Mouse (Mus musculus) CH12.LX (cell line): Measurements from ENCODE around the gene Grpel1. TPM values are rescaled to one million over a fixed set of nuclear protein-coding genes. Genes with fewer than 3 reads are reported as not detected.

ENCODE experiments used
- DNase-seq: peaks from one replicate; pipeline ENCODE4 v3.0.0-alpha.2; 2013; ENCODE audit errors: extremely low read depth
- H3K27ac ChIP-seq: 2 replicates; pipeline ENCODE4 v1.5.1; 2012; ENCODE audit warnings: low read depth, mild to moderate bottlenecking, control low read depth, moderate library complexity; ENCODE audit not compliant: insufficient read depth
- H3K27me3 ChIP-seq: replicated peaks from 2 replicates; pipeline ENCODE3; 2012; ENCODE audit warnings: inconsistent platforms
- H3K36me3 ChIP-seq, 2 experiments: replicated peaks in 1 of 2; 2 replicates each; pipeline versions ENCODE3 to v1.6.1; 2012; ENCODE audit warnings: inconsistent platforms in 1 of 2, low read length in 1 of 2, mild to moderate bottlenecking in 1 of 2, mixed read lengths in 1 of 2, moderate library complexity in 1 of 2; ENCODE audit not compliant: control insufficient read depth in 1 of 2, insufficient read depth in 1 of 2
- H3K4me1 ChIP-seq, 2 experiments: 2 replicates each; pipeline ENCODE4 v1.6.1; 2012; ENCODE audit warnings: inconsistent platforms in 1 of 2, moderate library complexity in 1 of 2; ENCODE audit not compliant: insufficient read depth in 2 of 2, control insufficient read depth in 1 of 2
- H3K4me2 ChIP-seq: 2 replicates; pipeline ENCODE4 v1.6.1; 2012; ENCODE audit warnings: low read depth, mild to moderate bottlenecking, control low read depth; ENCODE audit not compliant: poor library complexity, insufficient read depth, severe bottlenecking
- H3K4me3 ChIP-seq, 3 experiments: fragments of 150-350 bp in 1 of 3; sonication (generic) in 1 of 3; replicated peaks in 1 of 3; 2 replicates each; pipeline versions ENCODE3 to v1.5.1; 2011 to 2012; ENCODE audit warnings: low read depth in 2 of 3, low read length in 2 of 3, mild to moderate bottlenecking in 2 of 3, moderate library complexity in 2 of 3, control low read depth in 1 of 3, improper control_type of control experiment in 1 of 3, inconsistent platforms in 1 of 3, mixed read lengths in 1 of 3; ENCODE audit not compliant: poor library complexity in 1 of 3
- H3K79me2 ChIP-seq: replicated peaks from 2 replicates; pipeline ENCODE4 v1.6.1; 2012; ENCODE audit warnings: mild to moderate bottlenecking, moderate library complexity; ENCODE audit not compliant: control insufficient read depth, poor library complexity, insufficient read depth, severe bottlenecking; ENCODE audit errors: extremely low read depth
- H3K9ac ChIP-seq: 2 replicates; pipeline ENCODE4 v1.6.1; 2012; ENCODE audit warnings: low read depth, mild to moderate bottlenecking, control low read depth, moderate library complexity; ENCODE audit not compliant: insufficient read depth
- H3K9me3 ChIP-seq: replicated peaks from 2 replicates; pipeline ENCODE3; 2012; ENCODE audit warnings: low read length, inconsistent platforms, mixed read lengths
- BHLHE40 ChIP-seq: IDR thresholded peaks from 2 replicates; pipeline ENCODE4 v1.6.1; 2011; ENCODE audit warnings: mild to moderate bottlenecking, low read depth, low read length, improper control_type of control experiment
- CHD2 ChIP-seq: IDR thresholded peaks from 2 replicates; pipeline ENCODE4 v1.6.1; 2011; ENCODE audit warnings: low read length, improper control_type of control experiment
- ELF1 ChIP-seq: IDR thresholded peaks from 2 replicates; pipeline ENCODE4 v1.6.1; 2014; ENCODE audit warnings: low read depth, mild to moderate bottlenecking, inconsistent platforms, low read length, improper control_type of control experiment
- GABPA ChIP-seq: IDR thresholded peaks from 2 replicates; pipeline ENCODE4 v1.6.1; 2012; ENCODE audit warnings: low read depth, low read length, improper control_type of control experiment, inconsistent platforms; ENCODE audit not compliant: insufficient replicate concordance
- HCFC1 ChIP-seq: IDR thresholded peaks from 2 replicates; pipeline ENCODE4 v1.6.1; 2012; ENCODE audit warnings: low read depth, mild to moderate bottlenecking, inconsistent platforms, low read length, improper control_type of control experiment
- IRF4 ChIP-seq: IDR thresholded peaks from 2 replicates; pipeline ENCODE4 v1.6.1; 2014; ENCODE audit warnings: low read depth, mild to moderate bottlenecking, inconsistent platforms, low read length, improper control_type of control experiment
- JUN ChIP-seq: IDR thresholded peaks from 2 replicates; pipeline ENCODE4 v1.6.1; 2011; ENCODE audit warnings: low read depth, mild to moderate bottlenecking, low read length, improper control_type of control experiment, moderate library complexity; ENCODE audit not compliant: insufficient read depth
- JUND ChIP-seq: conservative IDR thresholded peaks from 2 replicates; pipeline ENCODE4 v1.6.1; 2011; ENCODE audit warnings: low read depth, low read length, improper control_type of control experiment
- KAT2A ChIP-seq: IDR thresholded peaks from 2 replicates; pipeline ENCODE4 v1.6.1; 2012; ENCODE audit warnings: low read length, improper control_type of control experiment, inconsistent platforms; ENCODE audit not compliant: insufficient replicate concordance
- MAX ChIP-seq: IDR thresholded peaks from 2 replicates; pipeline ENCODE4 v1.6.1; 2011; ENCODE audit warnings: low read length, improper control_type of control experiment
- MAZ ChIP-seq: IDR thresholded peaks from 2 replicates; pipeline ENCODE4 v1.6.1; 2012; ENCODE audit warnings: low read depth, mild to moderate bottlenecking, inconsistent platforms, low read length, improper control_type of control experiment, moderate library complexity
- MXI1 ChIP-seq: IDR thresholded peaks from 2 replicates; pipeline ENCODE4 v1.6.1; 2011; ENCODE audit warnings: mild to moderate bottlenecking, low read depth, low read length, improper control_type of control experiment
- MYC ChIP-seq: IDR thresholded peaks from 2 replicates; pipeline ENCODE4 v1.6.1; 2011; ENCODE audit warnings: low read depth, mild to moderate bottlenecking, improper control_type of control experiment, low read length
- NELFE ChIP-seq: IDR thresholded peaks from 2 replicates; pipeline ENCODE4 v1.6.1; 2011; ENCODE audit warnings: low read depth, low read length, improper control_type of control experiment
- NRF1 ChIP-seq: IDR thresholded peaks from 2 replicates; pipeline ENCODE4 v1.6.1; 2014; ENCODE audit warnings: low read depth, mild to moderate bottlenecking, inconsistent platforms, low read length, improper control_type of control experiment, moderate library complexity
- POLR2A ChIP-seq: IDR thresholded peaks from 2 replicates; pipeline ENCODE4 v1.6.1; 2011; ENCODE audit warnings: low read depth, mild to moderate bottlenecking, improper control_type of control experiment, low read length
- POLR2AphosphoS2 ChIP-seq: IDR thresholded peaks from 2 replicates; pipeline ENCODE4 v1.6.1; 2011; ENCODE audit warnings: low read depth, low read length, improper control_type of control experiment
- RCOR1 ChIP-seq: conservative IDR thresholded peaks from 2 replicates; pipeline ENCODE4 v1.6.1; 2012; ENCODE audit warnings: low read depth, mild to moderate bottlenecking, inconsistent platforms, low read length, improper control_type of control experiment
- SIN3A ChIP-seq: IDR thresholded peaks from 2 replicates; pipeline ENCODE4 v1.6.1; 2012; ENCODE audit warnings: low read length, improper control_type of control experiment, inconsistent platforms
- SMC3 ChIP-seq: IDR thresholded peaks from 2 replicates; pipeline ENCODE4 v1.6.1; 2011; ENCODE audit warnings: low read depth, low read length, improper control_type of control experiment
- TBP ChIP-seq: conservative IDR thresholded peaks from 2 replicates; pipeline ENCODE4 v1.6.1; 2011; ENCODE audit warnings: low read depth, low read length, improper control_type of control experiment
- TCF12 ChIP-seq: IDR thresholded peaks from 2 replicates; pipeline ENCODE4 v1.6.1; 2014; ENCODE audit warnings: low read depth, mild to moderate bottlenecking, inconsistent platforms, low read length, improper control_type of control experiment
- UBTF ChIP-seq: IDR thresholded peaks from 2 replicates; pipeline ENCODE4 v1.6.1; 2012; ENCODE audit warnings: low read depth, mild to moderate bottlenecking, inconsistent platforms, low read length, improper control_type of control experiment, moderate library complexity
- USF1 ChIP-seq: IDR thresholded peaks from 2 replicates; pipeline ENCODE4 v1.6.1; 2014; ENCODE audit warnings: low read depth, mild to moderate bottlenecking, inconsistent platforms, low read length, improper control_type of control experiment
- USF2 ChIP-seq: conservative IDR thresholded peaks from 2 replicates; pipeline ENCODE4 v1.6.1; 2011; ENCODE audit warnings: low read depth, low read length, improper control_type of control experiment
- ZKSCAN1 ChIP-seq: IDR thresholded peaks from 2 replicates; pipeline ENCODE4 v1.6.1; 2012; ENCODE audit warnings: low read depth, inconsistent platforms, low read length, improper control_type of control experiment, borderline replicate concordance
- ZMIZ1 ChIP-seq: IDR thresholded peaks from 2 replicates; pipeline ENCODE4 v1.6.1; 2012; ENCODE audit warnings: low read depth, mild to moderate bottlenecking, inconsistent platforms, low read length, improper control_type of control experiment
- ZNF384 ChIP-seq: IDR thresholded peaks from 2 replicates; pipeline ENCODE4 v1.6.1; 2012; ENCODE audit warnings: low read depth, low read length, improper control_type of control experiment, inconsistent platforms
- dilution Hi-C: fragments of 300-500 bp; cut with MboI; formaldehyde crosslinking; loops from 2 replicates; pipeline ENCODE4 v1.14.3; 2020; ENCODE audit warnings: low sequenced_read_pairs; ENCODE audit not compliant: extremely low pct_unique_long_range_greater_than_20kb, extremely low pct_ligation_motif_present
- in situ Hi-C: fragments of 300-500 bp; cut with MboI; formaldehyde crosslinking; loops from 3 replicates; pipeline ENCODE4 v1.14.3; 2019; ENCODE audit warnings: low sequenced_read_pairs, low pct_ligation_motif_present, low pct_unique_long_range_greater_than_20kb, mixed read lengths
- polyA plus RNA-seq: library from polyadenylated mRNA; unstranded; fragments of >175 nt; gene quantifications from 2 replicates; pipeline ENCODE4 v1.2.1, GENCODE M21; 2012; ENCODE audit warnings: low read depth; ENCODE audit not compliant: insufficient read length
- total RNA-seq, 2 experiments: library from RNA; depleted of rRNA; stranded (reverse); fragments of 300-350 nt in 1 of 2; fragments of >200 nt in 1 of 2; gene quantifications; 2 replicates each; pipeline ENCODE4 v1.2.3; 2012 to 2014

Grpel1 gene
- total and polyA plus RNA-seq, 3 experiments = 37.4 to 59.7 (median 41.2) TPM

- Histone ChIP-seq H3K27ac (no peak overlapping the region), H3K9ac (no peak overlapping the region), H3K4me3 (no peak overlapping the region), H3K4me1 (no peaks in the 10 kb centered on the region), H3K27me3 (peaks cover 93% of the 10 kb centered on the region), H3K79me2 (no peaks in the 10 kb centered on the region), H3K4me2 (no peak overlapping the region), H3K36me3 (no peaks in the 10 kb centered on the region), H3K9me3 (peaks cover 3% of the 10 kb centered on the region)
- no peak for DNase-seq
- dilution Hi-C loops (no loop called here), in situ Hi-C loops (no loop called here)
- TF ChIP-seq ELF1 (no peak), USF2 (no peak), HCFC1 (no peak), RCOR1 (no peak), ZMIZ1 (no peak), USF1 (no peak), MYC (no peak), JUND (no peak), MXI1 (no peak), NELFE (no peak), CHD2 (no peak), BHLHE40 (no peak), TCF12 (no peak), KAT2A (no peak), POLR2AphosphoS2 (no peak)
Observed at GRCm38 (mm10) chr5:36444611-36445010, 20.2 kb upstream of the Grpel1 start.

GRCm38 (mm10) chr5:36445028-36445427 is 19.8 kb upstream of the Grpel1 start:
- no peak for DNase-seq
- dilution Hi-C loops (no loop called here), in situ Hi-C loops (no loop called here)
- no peak for TF ChIP-seq POLR2A
- no peak for TF ChIP-seq UBTF
- TF ChIP-seq ZMIZ1 = no peak
- no peak for TF ChIP-seq MAZ
- no peak for TF ChIP-seq TBP
- TF ChIP-seq HCFC1 = no peak
- no peak for TF ChIP-seq JUN
- TF ChIP-seq NELFE = no peak
- TF ChIP-seq NRF1 = no peak
- no peak for TF ChIP-seq ZKSCAN1
- no peak for TF ChIP-seq SMC3
- TF ChIP-seq MAX = no peak
- no peak for TF ChIP-seq CHD2
- TF ChIP-seq IRF4 = no peak
- no peak for TF ChIP-seq MXI1
- TF ChIP-seq GABPA = no peak
- TF ChIP-seq KAT2A = no peak
- TF ChIP-seq ZNF384 = no peak
- no peak for TF ChIP-seq SIN3A
- no peak for TF ChIP-seq RCOR1
- H3K4me2 ChIP-seq = no peak overlapping the region
- no peak overlapping the region for H3K9ac ChIP-seq
- H3K4me1 ChIP-seq = peaks cover 0 to 3% of the 10 kb centered on the region in 2 experiments; a peak in 1 of 4 replicates
- H3K9me3 ChIP-seq = peaks cover 3% of the 10 kb centered on the region
- no peaks in the 10 kb centered on the region for H3K79me2 ChIP-seq
- no peak overlapping the region for H3K27ac ChIP-seq
- no peak overlapping the region for H3K4me3 ChIP-seq
- H3K27me3 ChIP-seq = peaks cover 93% of the 10 kb centered on the region
- H3K36me3 ChIP-seq = no peaks in the 10 kb centered on the region
